Mouse (Mus musculus) erythroblast, embryonic 14.5 days (primary cell): Measurements from ENCODE around the gene Mrpl12.

Source experiments
- GATA1 ChIP-seq: IDR thresholded peaks from 2 replicates; pipeline ENCODE4 v1.6.1; 2012; ENCODE audit warnings: low read length, inconsistent platforms, mixed read lengths
- TAL1 ChIP-seq: IDR thresholded peaks from 3 replicates; pipeline ENCODE4 v1.6.1; 2012; ENCODE audit warnings: low read length, inconsistent platforms, mixed read lengths

GRCm38 (mm10) chr11:120493911-120494310 lies 9.5 kb downstream of the Mrpl12 start:
- no peak for TF ChIP-seq GATA1
- TF ChIP-seq TAL1: no peak
